7 mouse cellular contexts compared by ENCODE assay signal in the genomic region with DNA sequence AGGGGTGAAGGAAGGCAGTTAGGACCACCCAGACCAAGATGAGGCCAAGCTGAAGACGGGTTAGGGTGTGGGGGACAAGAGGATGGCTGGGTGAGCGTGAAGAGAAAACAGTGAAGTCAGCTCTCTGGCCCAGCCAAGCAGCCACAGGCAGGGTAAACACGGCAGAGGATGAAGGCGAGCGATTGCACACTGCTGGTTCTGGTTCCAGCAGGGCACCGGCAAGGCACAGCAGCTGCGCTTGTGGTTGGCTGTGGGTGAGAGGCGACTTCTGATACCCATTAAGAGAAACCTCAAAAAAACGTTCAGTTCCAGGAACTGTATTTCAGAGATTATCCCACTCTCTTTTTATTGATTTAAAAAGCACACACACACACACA. TPM values are rescaled to one million over a fixed set of nuclear protein-coding genes. Genes with fewer than 3 reads are reported as not detected.
DNase-seq lines count a peak whose midpoint lies in the region; ATAC-seq lines count a peak whose summit lies in the region.

No protein-coding gene starts in this region.

- H3K4me3 ChIP-seq in midbrain, embryonic 13.5 days (replicated peaks), result no peak overlapping the region

- peak; percentile 35 to 43 for DNase-seq in urinary bladder, adult 18-20 months (ENCODE audit: low spot score in 2 of 2)
- no peak for DNase-seq in urinary bladder, postnatal 10 days (ENCODE audit: low spot score)
- peak; percentile 74 for DNase-seq in thymus, postnatal 4 days
- no peak for DNase-seq in ovary, postnatal 10 days (ENCODE audit: low spot score)
- DNase-seq in frontal cortex, postnatal 25 days (ENCODE audit: low spot score in 2 of 2), result no peak

- ATAC-seq in erythroblast, adult 5-6 weeks (replicated peaks; ENCODE audit: low FRiP score, poor library complexity, severe bottlenecking), result peak; percentile 64
- ATAC-seq in midbrain, embryonic 13.5 days, result no peak

- no peaks in the 10 kb centered on the region; the same call in 1 of the 2 replicates for H3K27me3 ChIP-seq in midbrain, embryonic 13.5 days

- H3K4me1 ChIP-seq in midbrain, embryonic 13.5 days (replicated peaks), result peaks cover 31% of the 10 kb centered on the region

- no peak overlapping the region for H3K4me2 ChIP-seq in midbrain, embryonic 13.5 days (replicated peaks)

- 62% methylated on average over 9 of the region's 9 CpGs for WGBS in midbrain, embryonic 13.5 days

- H3K27ac ChIP-seq in midbrain, embryonic 13.5 days, result 0 out of 2 replicates have a peak overlapping the region, but pooled peaks have one; percentile 11

- no peaks in the 10 kb centered on the region for H3K36me3 ChIP-seq in midbrain, embryonic 13.5 days

- H3K9ac ChIP-seq in midbrain, embryonic 13.5 days (replicated peaks), result 0 out of 2 replicates have a peak overlapping the region, but pooled peaks have one; percentile 14

- H3K9me3 ChIP-seq in midbrain, embryonic 13.5 days, result no peaks in the 10 kb centered on the region

RNA-seq across cellular contexts. Expression of a gene that starts 24.3 kb away (rescaled TPM):
- total RNA-seq in erythroblast, adult 5-6 weeks (2015; ENCODE audit: low replicate concordance), result not detected in 2 replicates
- not detected in 2 replicates for total RNA-seq in erythroblast, adult 5-6 weeks (2017; ENCODE audit: low replicate concordance)
- polyA plus RNA-seq in midbrain, embryonic 13.5 days (2015; fragmentation: Nextera tagmentation; extraction: Ambion mirVana), result not detected in 2 replicates

RNA-seq across cellular contexts. Expression of a gene that starts 32.7 kb away (rescaled TPM):
- not detected in 2 replicates for total RNA-seq in erythroblast, adult 5-6 weeks (2015; ENCODE audit: low replicate concordance)
- not detected in 2 replicates for total RNA-seq in erythroblast, adult 5-6 weeks (2017; ENCODE audit: low replicate concordance)
- 0.27 and 0.39 TPM in 2 replicates for polyA plus RNA-seq in midbrain, embryonic 13.5 days (2015; fragmentation: Nextera tagmentation; extraction: Ambion mirVana)

Comparison
In these comparisons a context has a peak if more than half of its experiments do, and no peak if none do; other contexts are left out.
1. DNase-seq: peak in urinary bladder, adult 18-20 months (2 of 2) and thymus, postnatal 4 days (single experiment); none in urinary bladder, postnatal 10 days (single experiment), ovary, postnatal 10 days (single experiment) and frontal cortex, postnatal 25 days (0 of 2).